Mouse (Mus musculus) c-Kit-negative CD71-positive TER-119-positive erythroid progenitor cells, embryonic 14.5 days (primary cell): Measurements from ENCODE around the gene Eya2.

Experiments used
- DNase-seq: peaks from one replicate; pipeline ENCODE4 v3.0.0-alpha.2; 2013; ENCODE audit warnings: low read depth, low spot score

Eya2 gene

GRCm38 (mm10) chr2:165651031-165651430 is 56.2 kb downstream of the Eya2 start:
- DNase-seq = no peak

GRCm38 (mm10) chr2:165652281-165652680 is 57.4 kb downstream of the Eya2 start:
- DNase-seq = no peak

- no peak for DNase-seq
Observed at GRCm38 (mm10) chr2:165653001-165653921, 58.4 kb downstream of the Eya2 start.

- no peak for DNase-seq
Observed at GRCm38 (mm10) chr2:165654151-165654550, 59.3 kb downstream of the Eya2 start.

- DNase-seq = no peak
Observed at GRCm38 (mm10) chr2:165654696-165655491, 60.1 kb downstream of the Eya2 start.

- DNase-seq = no peak
Observed at GRCm38 (mm10) chr2:165656541-165656940, 61.7 kb downstream of the Eya2 start.

- no peak for DNase-seq
Observed at GRCm38 (mm10) chr2:165656956-165657355, 62.1 kb downstream of the Eya2 start.

GRCm38 (mm10) chr2:165659552-165659951 is 64.7 kb downstream of the Eya2 start:
- DNase-seq = no peak

GRCm38 (mm10) chr2:165663266-165663665 is 68.4 kb downstream of the Eya2 start:
- DNase-seq = no peak

- no peak for DNase-seq
Observed at GRCm38 (mm10) chr2:165664648-165665047, 69.8 kb downstream of the Eya2 start.

- no peak for DNase-seq
Observed at GRCm38 (mm10) chr2:165665176-165665575, 70.3 kb downstream of the Eya2 start.

- DNase-seq = no peak
Observed at GRCm38 (mm10) chr2:165667096-165667495, 72.3 kb downstream of the Eya2 start.

GRCm38 (mm10) chr2:165682719-165683118 is 87.9 kb downstream of the Eya2 start:
- no peak for DNase-seq

GRCm38 (mm10) chr2:165687516-165687915 is 92.7 kb downstream of the Eya2 start:
- DNase-seq = no peak

GRCm38 (mm10) chr2:165688896-165689295 is 94.1 kb downstream of the Eya2 start:
- no peak for DNase-seq

- no peak for DNase-seq
Observed at GRCm38 (mm10) chr2:165691016-165691415, 96.2 kb downstream of the Eya2 start.

- DNase-seq = no peak
Observed at GRCm38 (mm10) chr2:165692944-165693660, 98.3 kb downstream of the Eya2 start.

GRCm38 (mm10) chr2:165694767-165695166 is 99.9 kb downstream of the Eya2 start:
- DNase-seq = no peak

- no peak for DNase-seq
Observed at GRCm38 (mm10) chr2:165700252-165700908, 105.5 kb downstream of the Eya2 start.

GRCm38 (mm10) chr2:165703033-165703805 is 108.4 kb downstream of the Eya2 start:
- no peak for DNase-seq

GRCm38 (mm10) chr2:165708266-165708665 is 113.4 kb downstream of the Eya2 start:
- no peak for DNase-seq
